Mouse (Mus musculus) limb, embryonic 14.5 days (tissue): ENCODE results near the gene Hes7. TPM values are rescaled to one million over a fixed set of nuclear protein-coding genes. Genes with fewer than 3 reads are reported as not detected.

ENCODE experiments used
- ATAC-seq: fragments of 200-750 bp; cut with Nextera tagmentation; 2 replicates; pipeline ENCODE4 v1.8.0; 2017; ENCODE audit warnings: low read depth, moderate number of reproducible peaks, moderate TSS enrichment; ENCODE audit not compliant: low FRiP score
- DNase-seq: peaks from one replicate; pipeline ENCODE4 v3.0.0-alpha.2; 2015; ENCODE audit warnings: low spot score
- H3K27ac ChIP-seq: fragments of 300-500 bp; sonication (generic); replicated peaks from 2 replicates; pipeline ENCODE4 v1.5.1; 2014; ENCODE audit warnings: low read depth, mild to moderate bottlenecking, low read length, moderate library complexity, mixed read lengths
- H3K27me3 ChIP-seq: fragments of 300-500 bp; sonication (generic); 2 replicates; pipeline ENCODE4 v1.6.1; 2014; ENCODE audit warnings: low read length, mixed read lengths; ENCODE audit not compliant: control insufficient read depth, insufficient read depth
- H3K36me3 ChIP-seq: fragments of 300-500 bp; sonication (generic); 2 replicates; pipeline ENCODE4 v1.6.1; 2014; ENCODE audit warnings: mild to moderate bottlenecking, low read length, moderate library complexity, mixed read lengths; ENCODE audit not compliant: control insufficient read depth, insufficient read depth
- H3K4me1 ChIP-seq: fragments of 300-500 bp; sonication (generic); 2 replicates; pipeline ENCODE4 v1.6.1; 2014; ENCODE audit warnings: antibody characterized with exemption, low read length, mixed read lengths; ENCODE audit not compliant: control insufficient read depth, insufficient read depth
- H3K4me2 ChIP-seq: fragments of 300-500 bp; sonication (generic); replicated peaks from 2 replicates; pipeline ENCODE4 v1.6.1; 2014; ENCODE audit warnings: low read depth, mild to moderate bottlenecking, low read length, moderate library complexity; ENCODE audit not compliant: severe bottlenecking
- H3K4me3 ChIP-seq: fragments of 300-500 bp; sonication (generic); replicated peaks from 2 replicates; pipeline ENCODE4 v1.5.1; 2014; ENCODE audit warnings: low read length
- H3K9ac ChIP-seq: fragments of 300-500 bp; sonication (generic); 2 replicates; pipeline ENCODE4 v1.6.1; 2014; ENCODE audit warnings: mild to moderate bottlenecking, low read depth, low read length, moderate library complexity; ENCODE audit not compliant: severe bottlenecking
- H3K9me3 ChIP-seq: fragments of 300-500 bp; sonication (generic); 2 replicates; pipeline ENCODE4 v1.6.1; 2016; ENCODE audit warnings: low read length; ENCODE audit not compliant: control insufficient read depth
- POLR2A ChIP-seq: fragments of 200-500 bp; IDR thresholded peaks from 2 replicates; pipeline ENCODE4 v1.8.0; 2012; ENCODE audit warnings: inconsistent platforms, mild to moderate bottlenecking, moderate library complexity, borderline replicate concordance; ENCODE audit not compliant: insufficient read depth, insufficient read length; ENCODE audit errors: extremely low read depth
- WGBS: fragments of 180-500 bp; shearing (Covaris S2); extraction: QIAGEN DNeasy Blood & Tissue Kit; methylation state at CpG from one replicate; pipeline ENCODE4 v1.1.7; 2014; 5-methylcytosine and 5-hydroxymethylcytosine counted together
- polyA plus RNA-seq, 2 experiments: library from polyadenylated mRNA; depleted of rRNA in 1 of 2; stranded (reverse) in 1 of 2; unstranded in 1 of 2; fragments of >200 nt; fragmentation: Nextera tagmentation in 1 of 2; extraction: Ambion mirVana in 1 of 2; gene quantifications; 2 replicates each; pipeline versions ENCODE4 v1.2.1 to v1.2.3; 2012 to 2014

The Hes7 gene
- polyA plus RNA-seq, 2 experiments: 0.30 to 1.1 TPM

GRCm38 (mm10) chr11:69126706-69127095, 6.5 kb downstream of the Hes7 start:
- 31% methylated on average over 2 of the region's 2 CpGs for WGBS
- TF ChIP-seq POLR2A: no peak
- no peak overlapping the region for H3K27ac ChIP-seq
- peaks cover 8% of the 10 kb centered on the region; the same call in 1 of the 2 replicates for H3K4me1 ChIP-seq
- no peaks in the 10 kb centered on the region for H3K27me3 ChIP-seq
- no peak overlapping the region for H3K4me3 ChIP-seq
- H3K4me2 ChIP-seq: no peak overlapping the region
- H3K9me3 ChIP-seq: no peaks in the 10 kb centered on the region
- ATAC-seq (no peak), DNase-seq (no peak)
- no peaks in the 10 kb centered on the region for H3K36me3 ChIP-seq
- no peak overlapping the region for H3K9ac ChIP-seq

DNA sequence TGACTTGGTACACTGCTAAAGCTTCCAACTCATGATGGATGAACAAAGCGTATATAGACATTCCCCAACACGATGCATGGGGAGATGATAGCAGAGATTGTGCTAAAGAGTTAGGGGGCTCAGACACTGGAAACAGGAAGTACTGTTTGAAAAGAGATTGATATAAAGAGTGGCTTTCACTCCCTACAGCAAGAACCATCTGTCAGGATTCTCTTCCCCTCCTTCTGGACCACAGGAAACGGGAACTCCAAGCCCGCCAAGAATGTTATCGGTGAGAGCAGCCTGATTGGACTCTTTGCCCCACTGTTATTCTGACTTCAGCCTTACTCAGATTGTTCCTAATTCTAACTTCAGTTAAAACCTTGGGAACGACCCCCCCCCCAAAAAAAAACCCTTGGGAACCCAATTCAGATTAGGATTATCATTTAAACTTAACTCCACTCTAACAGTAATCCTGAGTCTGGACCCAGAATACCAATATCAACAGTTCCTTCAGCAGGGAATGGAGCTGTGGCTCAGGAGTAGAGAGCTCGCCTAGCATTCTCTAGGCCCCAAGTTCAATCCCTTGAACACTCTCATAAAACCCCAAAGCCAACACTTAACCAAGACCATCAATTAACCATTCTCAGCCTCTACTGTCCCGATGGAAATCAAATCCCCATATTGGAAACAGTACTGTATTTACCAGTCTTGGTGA, 8.4 kb downstream of the Hes7 start:
- no peaks in the 10 kb centered on the region for H3K36me3 ChIP-seq
- no peaks in the 10 kb centered on the region for H3K27me3 ChIP-seq
- H3K27ac ChIP-seq: no peak overlapping the region
- TF ChIP-seq POLR2A: no peak
- ATAC-seq (no peak), DNase-seq (no peak)
- no peak overlapping the region for H3K9ac ChIP-seq
- H3K4me2 ChIP-seq: no peak overlapping the region
- no peaks in the 10 kb centered on the region for H3K9me3 ChIP-seq
- peaks cover 10% of the 10 kb centered on the region; the same call in 1 of the 2 replicates for H3K4me1 ChIP-seq
- H3K4me3 ChIP-seq: no peak overlapping the region
- 73% methylated on average over 8 of the region's 8 CpGs for WGBS

GRCm38 (mm10) chr11:69133566-69133922, 13.3 kb downstream of the Hes7 start:
- 18% methylated on average over 5 of the region's 5 CpGs for WGBS
- peak overlapping the region; percentile 49 for H3K4me3 ChIP-seq
- TF ChIP-seq POLR2A: no peak
- no peak overlapping the region for H3K27ac ChIP-seq
- no peak; the same call in 1 of the 2 replicates for ATAC-seq
- H3K36me3 ChIP-seq: no peaks in the 10 kb centered on the region
- DNase-seq: no peak
- peaks cover 13% of the 10 kb centered on the region for H3K4me1 ChIP-seq
- no peaks in the 10 kb centered on the region for H3K27me3 ChIP-seq
- no peaks in the 10 kb centered on the region for H3K9me3 ChIP-seq
- H3K4me2 ChIP-seq: peak overlapping the region; percentile 78
- H3K9ac ChIP-seq: peak overlapping the region; percentile 55

DNA sequence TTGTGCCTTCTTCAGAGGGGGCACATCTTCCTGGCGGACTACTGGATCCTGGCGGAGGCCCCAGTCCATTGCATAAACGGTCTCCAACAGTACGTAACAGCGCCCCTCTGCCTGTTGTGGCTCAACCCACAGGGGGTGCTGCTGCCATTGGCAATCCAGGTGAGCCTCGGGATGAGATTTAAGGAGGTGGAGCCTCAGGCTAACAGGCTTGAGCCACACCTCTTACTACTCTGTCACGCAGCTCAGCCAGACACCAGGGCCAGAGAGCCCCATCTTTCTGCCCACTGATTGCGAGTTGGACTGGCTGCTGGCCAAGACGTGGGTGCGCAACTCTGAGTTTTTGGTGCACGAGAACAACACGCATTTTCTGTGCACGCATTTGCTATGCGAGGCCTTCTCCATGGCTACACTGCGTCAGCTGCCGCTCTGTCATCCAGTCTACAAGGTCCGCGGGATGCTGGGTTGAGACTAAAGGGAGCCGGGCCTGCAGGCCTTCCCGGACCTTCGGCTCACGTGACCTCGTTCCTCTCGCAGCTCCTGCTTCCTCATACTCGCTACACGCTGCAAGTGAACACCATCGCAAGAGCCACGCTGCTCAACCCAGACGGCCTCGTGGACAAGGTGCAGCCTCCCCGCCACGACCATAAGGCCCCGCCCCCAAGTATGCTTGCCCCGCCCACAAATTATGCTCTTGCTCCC, 13.9 kb downstream of the Hes7 start:
- Histone ChIP-seq H3K4me1 (peaks cover 13% of the 10 kb centered on the region), H3K27ac (0 out of 2 replicates have a peak overlapping the region, but pooled peaks have one; percentile 38), H3K9ac (peak overlapping the region; percentile 55), H3K36me3 (no peaks in the 10 kb centered on the region), H3K9me3 (no peaks in the 10 kb centered on the region), H3K4me3 (peak overlapping the region; percentile 49), H3K27me3 (no peaks in the 10 kb centered on the region), H3K4me2 (peak overlapping the region; percentile 78)
- no peak for TF ChIP-seq POLR2A
- under 1% methylated on average over 34 of the region's 34 CpGs for WGBS
- DNase-seq (peak; percentile 52), ATAC-seq (peak; percentile 82)

- ATAC-seq (no peak), DNase-seq (no peak)
- Histone ChIP-seq H3K4me2 (peak overlapping the region; percentile 78), H3K9ac (peak overlapping the region; percentile 55; the same call in 1 of the 2 replicates), H3K9me3 (no peaks in the 10 kb centered on the region), H3K4me3 (peak overlapping the region; percentile 49), H3K36me3 (no peaks in the 10 kb centered on the region), H3K27me3 (no peaks in the 10 kb centered on the region), H3K4me1 (peaks cover 13% of the 10 kb centered on the region), H3K27ac (no peak overlapping the region)
- 22% methylated on average over 8 of the region's 8 CpGs for WGBS
- TF ChIP-seq POLR2A: no peak
Observed at GRCm38 (mm10) chr11:69134622-69134968, 14.4 kb downstream of the Hes7 start.
